Mouse (Mus musculus): Measurements from ENCODE around the gene Dnmt3l. TPM values are rescaled to one million over a fixed set of nuclear protein-coding genes. Genes with fewer than 3 reads are reported as not detected.

The Dnmt3l gene
- polyA plus RNA-seq, 1 experiment = 1.1 TPM

GRCm38 (mm10) chr10:78069101-78070011 lies 27.6 kb downstream of the Dnmt3l start, which contains the start of gene Icosl:
Gene Icosl, plus strand, starts transcription at chr10:78069302.
- Histone ChIP-seq H3K27ac (ENCODE audit: insufficient read depth, low read depth, low read length) (peak within 1 kb of the TSS; percentile 57), H3K36me3 (ENCODE audit: control insufficient read depth, insufficient read depth, low read length) (peaks cover 15% of the 10 kb centered on the region; the same call in 1 of the 2 replicates), H3K27me3 (ENCODE audit: control insufficient read depth, insufficient read depth, low read length) (no peaks in the 10 kb centered on the region), H3K4me1 (ENCODE audit: control insufficient read depth, insufficient read depth, insufficient read length, low read length) (peaks cover 5% of the 10 kb centered on the region; the same call in 1 of the 2 replicates), H3K4me3 (ENCODE audit: low read depth, low read length) (peak within 1 kb of the TSS; percentile 69)
- peak; percentile 87; the same call in 1 of the 2 replicates for TF ChIP-seq POLR2A (IDR thresholded peaks at IDR 0.05; ENCODE audit: low read depth, low read length)
- peak; percentile 59 for TF ChIP-seq CTCF (IDR thresholded peaks at IDR 0.05; ENCODE audit: extremely low read depth, insufficient read length, insufficient replicate concordance, low read depth, low read length)
- under 1% methylated on average over 66 of the region's 66 CpGs for WGBS

DNA sequence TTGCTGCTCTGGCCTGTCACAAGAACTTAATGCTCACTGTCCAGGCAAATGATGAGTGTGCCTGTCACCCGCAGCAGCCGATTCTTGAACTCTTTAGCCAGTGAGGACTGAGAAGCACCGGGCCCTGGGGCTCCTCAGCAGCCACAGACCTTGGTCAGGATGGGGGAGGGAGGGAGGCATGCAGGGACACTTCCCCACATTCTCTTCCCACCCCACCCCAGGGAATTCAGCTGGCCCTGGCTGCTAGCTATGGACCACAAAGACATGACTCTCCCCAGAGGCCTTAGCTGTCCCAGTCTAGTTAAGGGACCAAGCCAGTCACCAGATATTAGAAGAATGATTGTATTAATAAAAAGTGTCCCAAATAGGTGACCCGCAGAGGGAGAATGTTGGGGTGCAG lies 32.4 kb downstream of the Dnmt3l start:
- H3K27ac ChIP-seq (ENCODE audit: insufficient read depth, low read depth, low read length) = no peak overlapping the region
- peaks cover 37% of the 10 kb centered on the region; the same call in 1 of the 2 replicates for H3K36me3 ChIP-seq (ENCODE audit: control insufficient read depth, insufficient read depth, low read length)
- H3K27me3 ChIP-seq (ENCODE audit: control insufficient read depth, insufficient read depth, low read length) = no peaks in the 10 kb centered on the region
- 90% methylated on average over 4 of the region's 4 CpGs for WGBS
- TF ChIP-seq POLR2A (IDR thresholded peaks at IDR 0.05; ENCODE audit: low read depth, low read length) (no peak), CTCF (IDR thresholded peaks at IDR 0.05; ENCODE audit: extremely low read depth, insufficient read length, insufficient replicate concordance, low read depth, low read length) (no peak)
- no peak overlapping the region for H3K4me3 ChIP-seq (ENCODE audit: low read depth, low read length)
- H3K4me1 ChIP-seq (ENCODE audit: control insufficient read depth, insufficient read depth, insufficient read length, low read length) = peaks cover 5% of the 10 kb centered on the region; the same call in 1 of the 2 replicates

GRCm38 (mm10) chr10:78074977-78075376 lies 33.2 kb downstream of the Dnmt3l start:
- Histone ChIP-seq H3K4me3 (ENCODE audit: low read depth, low read length) (no peak overlapping the region), H3K4me1 (ENCODE audit: control insufficient read depth, insufficient read depth, insufficient read length, low read length) (peaks cover 1% of the 10 kb centered on the region; the same call in 1 of the 2 replicates), H3K27me3 (ENCODE audit: control insufficient read depth, insufficient read depth, low read length) (no peaks in the 10 kb centered on the region), H3K36me3 (ENCODE audit: control insufficient read depth, insufficient read depth, low read length) (peaks cover 42% of the 10 kb centered on the region; the same call in 1 of the 2 replicates), H3K27ac (ENCODE audit: insufficient read depth, low read depth, low read length) (no peak overlapping the region)
- no peak for TF ChIP-seq POLR2A (IDR thresholded peaks at IDR 0.05; ENCODE audit: low read depth, low read length)
- TF ChIP-seq CTCF (IDR thresholded peaks at IDR 0.05; ENCODE audit: extremely low read depth, insufficient read length, insufficient replicate concordance, low read depth, low read length) = no peak
- 79% methylated on average over 11 of the region's 11 CpGs for WGBS

- Histone ChIP-seq H3K4me1 (ENCODE audit: control insufficient read depth, insufficient read depth, insufficient read length, low read length) (no peaks in the 10 kb centered on the region), H3K27me3 (ENCODE audit: control insufficient read depth, insufficient read depth, low read length) (no peaks in the 10 kb centered on the region), H3K4me3 (ENCODE audit: low read depth, low read length) (no peak overlapping the region), H3K36me3 (ENCODE audit: control insufficient read depth, insufficient read depth, low read length) (peaks cover 32% of the 10 kb centered on the region; the same call in 1 of the 2 replicates), H3K27ac (ENCODE audit: insufficient read depth, low read depth, low read length) (no peak overlapping the region)
- no peak for TF ChIP-seq CTCF (IDR thresholded peaks at IDR 0.05; ENCODE audit: extremely low read depth, insufficient read length, insufficient replicate concordance, low read depth, low read length)
- TF ChIP-seq POLR2A (IDR thresholded peaks at IDR 0.05; ENCODE audit: low read depth, low read length) = no peak
- 83% methylated on average over 9 of the region's 9 CpGs for WGBS
These were observed 36.1 kb downstream of the Dnmt3l start for GRCm38 (mm10) chr10:78077862-78078261.

GRCm38 (mm10) chr10:78078276-78078675 lies 36.5 kb downstream of the Dnmt3l start:
- TF ChIP-seq POLR2A (IDR thresholded peaks at IDR 0.05; ENCODE audit: low read depth, low read length) (no peak), CTCF (IDR thresholded peaks at IDR 0.05; ENCODE audit: extremely low read depth, insufficient read length, insufficient replicate concordance, low read depth, low read length) (no peak)
- Histone ChIP-seq H3K27me3 (ENCODE audit: control insufficient read depth, insufficient read depth, low read length) (no peaks in the 10 kb centered on the region), H3K27ac (ENCODE audit: insufficient read depth, low read depth, low read length) (no peak overlapping the region), H3K4me1 (ENCODE audit: control insufficient read depth, insufficient read depth, insufficient read length, low read length) (no peaks in the 10 kb centered on the region), H3K36me3 (ENCODE audit: control insufficient read depth, insufficient read depth, low read length) (peaks cover 32% of the 10 kb centered on the region; the same call in 1 of the 2 replicates), H3K4me3 (ENCODE audit: low read depth, low read length) (no peak overlapping the region)
- WGBS = 79% methylated on average over 5 of the region's 5 CpGs

DNA sequence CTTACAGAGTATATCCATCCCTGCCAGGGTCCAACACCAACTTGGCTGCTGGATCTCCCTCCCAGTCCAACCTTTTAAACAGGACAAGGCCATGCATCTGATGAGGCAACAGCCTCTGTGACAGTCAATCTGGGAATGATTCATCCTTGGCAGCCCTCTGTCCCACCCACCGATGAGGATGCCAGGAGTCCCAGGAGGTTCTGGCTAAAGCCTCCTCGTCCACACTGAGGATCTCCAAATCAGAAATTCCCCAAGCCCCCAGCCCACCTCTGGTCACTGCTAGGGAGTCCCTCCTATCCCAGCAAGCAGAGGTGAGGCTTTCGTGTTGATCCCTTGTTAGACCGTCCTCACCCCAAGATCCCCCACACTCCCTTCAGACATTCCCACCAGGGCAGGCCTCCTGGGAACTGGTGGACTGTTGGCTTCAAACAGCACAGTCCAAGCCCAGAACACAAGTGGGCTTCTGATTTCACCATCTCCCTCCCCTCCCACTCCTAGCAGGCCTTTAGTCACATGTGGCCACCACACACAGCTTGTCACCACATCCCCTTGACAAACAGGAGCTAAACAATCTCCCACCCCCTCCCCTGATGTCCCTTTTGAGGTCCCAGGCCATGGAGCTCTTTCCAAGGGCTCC lies 38.3 kb downstream of the Dnmt3l start:
- 78% methylated on average over 4 of the region's 4 CpGs for WGBS

More for the DNA sequence above, 38.3 kb downstream of the Dnmt3l start:
- Histone ChIP-seq H3K36me3 (ENCODE audit: control insufficient read depth, insufficient read depth, low read length) (peaks cover 23% of the 10 kb centered on the region; the same call in 1 of the 2 replicates), H3K4me3 (ENCODE audit: low read depth, low read length) (no peak overlapping the region), H3K27me3 (ENCODE audit: control insufficient read depth, insufficient read depth, low read length) (no peaks in the 10 kb centered on the region), H3K4me1 (ENCODE audit: control insufficient read depth, insufficient read depth, insufficient read length, low read length) (no peaks in the 10 kb centered on the region), H3K27ac (ENCODE audit: insufficient read depth, low read depth, low read length) (no peak overlapping the region)
- TF ChIP-seq CTCF (IDR thresholded peaks at IDR 0.05; ENCODE audit: extremely low read depth, insufficient read length, insufficient replicate concordance, low read depth, low read length) (no peak), POLR2A (IDR thresholded peaks at IDR 0.05; ENCODE audit: low read depth, low read length) (no peak)

Measured in small intestine, adult 2 months (tissue).